Mouse (Mus musculus) mouse embryonic stem cell (cell line): ENCODE data around the gene Pld3.

Source experiments
- in situ Hi-C, 2 experiments: fragments of 300-500 bp; cut with MboI; formaldehyde crosslinking; loops; 1 replicate in 1 of 2; 3 replicates in 1 of 2; pipeline ENCODE4 v1.14.3; 2019 to 2020; ENCODE audit warnings: low sequenced_read_pairs in 2 of 2, low pct_unique_long_range_greater_than_20kb in 1 of 2, mixed read lengths in 1 of 2; ENCODE audit not compliant: unreplicated experiment in 1 of 2

Gene Pld3

DNA sequence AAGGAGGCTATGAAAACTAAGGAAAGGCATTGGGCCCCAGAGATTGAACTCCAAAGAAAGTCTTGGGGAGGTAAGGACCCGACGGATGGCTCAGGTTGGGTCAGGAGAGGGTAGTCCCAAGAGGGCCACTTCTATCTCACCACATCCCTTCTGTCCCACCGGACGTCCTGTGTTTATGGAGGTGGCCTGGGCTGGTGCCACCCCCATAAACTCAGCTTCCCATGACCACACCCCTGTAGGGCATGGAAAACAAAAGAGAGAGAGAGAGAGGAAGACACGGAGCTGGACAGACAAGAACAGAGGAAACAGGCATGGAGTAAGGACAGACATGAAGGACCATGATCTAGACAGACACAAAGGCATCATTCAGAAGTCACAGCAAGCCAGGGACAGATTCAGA, 59.6 kb downstream of the Pld3 start:
- in situ Hi-C loops = no loop called here

DNA sequence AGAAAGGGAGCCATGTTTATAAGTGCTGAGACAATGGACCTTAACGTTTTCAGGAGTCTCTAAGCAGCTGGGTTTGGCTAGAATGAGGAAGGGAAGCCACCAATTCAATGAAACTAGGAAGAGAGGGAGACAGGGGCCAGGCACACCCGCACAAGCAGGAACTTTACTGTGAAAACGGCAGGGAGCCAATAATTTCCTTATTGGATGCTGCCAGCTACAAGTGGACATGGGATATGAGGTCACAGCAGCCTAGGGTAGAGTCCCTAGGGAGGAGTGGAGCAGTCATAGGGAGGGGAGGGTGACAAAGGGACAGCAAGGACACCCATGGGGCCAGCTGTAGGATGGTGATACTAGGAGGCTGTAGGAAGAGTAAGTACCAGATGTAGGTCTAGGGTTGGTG, 60.0 kb downstream of the Pld3 start:
- in situ Hi-C loops = no loop called here

DNA sequence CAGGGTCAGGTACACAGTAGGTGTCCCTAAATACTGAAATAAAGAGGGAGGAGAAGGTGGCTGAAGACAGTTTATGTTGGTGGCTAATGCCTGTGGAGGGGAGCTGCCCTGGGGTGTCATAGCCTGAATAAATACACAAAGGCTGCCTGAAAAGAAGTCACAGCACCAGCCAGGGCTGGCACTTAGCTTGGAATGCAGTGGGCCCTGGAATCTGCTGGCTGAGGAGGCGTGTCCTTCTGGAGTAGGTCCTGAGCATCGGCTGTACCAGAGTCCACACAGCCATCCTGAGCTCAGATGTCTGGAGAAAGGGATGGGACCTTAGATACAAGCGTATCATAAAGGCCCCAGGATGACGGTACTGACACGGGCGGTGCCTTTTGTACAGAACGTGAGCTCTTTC, 61.2 kb downstream of the Pld3 start:
- in situ Hi-C loops = no loop called here

DNA sequence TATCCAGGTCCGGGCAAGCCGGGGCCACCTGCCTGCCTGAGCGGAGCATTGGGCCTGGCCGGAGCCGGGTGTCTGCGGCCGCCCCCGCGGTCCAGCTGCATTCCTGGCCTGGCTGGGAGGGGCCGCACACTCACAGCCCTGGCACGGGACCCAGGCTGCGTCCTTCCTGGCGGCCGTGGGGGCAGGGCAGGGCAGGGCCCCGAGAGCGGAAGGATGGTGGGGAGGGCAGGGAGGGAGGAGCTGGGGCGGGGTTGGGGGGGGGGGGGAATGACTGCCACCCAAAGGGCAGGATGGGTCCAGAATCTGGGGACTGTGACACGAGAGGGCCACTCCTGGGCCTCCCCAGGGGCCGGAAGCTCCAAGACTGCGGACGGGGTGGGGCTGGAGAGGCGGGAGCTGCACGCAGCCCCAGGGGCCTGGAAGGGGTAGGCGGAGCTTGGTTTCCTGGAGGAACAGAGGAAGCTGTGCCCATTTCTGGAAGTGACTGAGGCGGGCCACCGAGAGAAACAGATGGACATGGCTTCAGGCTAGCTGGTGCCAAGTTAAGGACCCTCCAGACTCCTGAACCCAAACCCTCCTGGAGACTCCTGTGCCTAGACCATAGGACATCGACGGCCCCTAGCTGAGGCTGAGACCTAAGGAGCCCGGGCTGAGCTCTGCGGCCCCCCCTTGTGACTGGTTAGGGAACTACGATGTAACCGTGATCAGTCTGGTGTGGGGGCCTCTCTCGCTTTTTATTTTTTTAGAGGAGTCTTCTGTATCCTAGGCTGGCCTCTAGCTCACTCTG, 62.3 kb downstream of the Pld3 start:
- in situ Hi-C loops = no loop called here

DNA sequence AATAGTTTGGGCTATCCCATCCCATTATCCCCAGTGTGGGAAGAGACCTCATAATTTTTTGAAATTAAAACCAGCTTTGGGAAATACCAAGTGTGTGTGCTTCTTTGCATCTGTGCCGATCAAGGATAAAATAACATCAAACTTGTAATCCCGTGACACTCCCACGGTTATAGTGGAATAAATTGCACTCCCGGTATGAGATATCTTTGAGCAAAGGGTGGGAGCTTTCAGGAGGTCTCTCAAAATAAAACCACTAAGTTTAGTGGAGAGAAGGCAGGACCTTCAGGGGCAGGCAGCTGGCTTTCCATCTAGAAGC, 62.8 kb downstream of the Pld3 start:
- in situ Hi-C loops = no loop called here

DNA sequence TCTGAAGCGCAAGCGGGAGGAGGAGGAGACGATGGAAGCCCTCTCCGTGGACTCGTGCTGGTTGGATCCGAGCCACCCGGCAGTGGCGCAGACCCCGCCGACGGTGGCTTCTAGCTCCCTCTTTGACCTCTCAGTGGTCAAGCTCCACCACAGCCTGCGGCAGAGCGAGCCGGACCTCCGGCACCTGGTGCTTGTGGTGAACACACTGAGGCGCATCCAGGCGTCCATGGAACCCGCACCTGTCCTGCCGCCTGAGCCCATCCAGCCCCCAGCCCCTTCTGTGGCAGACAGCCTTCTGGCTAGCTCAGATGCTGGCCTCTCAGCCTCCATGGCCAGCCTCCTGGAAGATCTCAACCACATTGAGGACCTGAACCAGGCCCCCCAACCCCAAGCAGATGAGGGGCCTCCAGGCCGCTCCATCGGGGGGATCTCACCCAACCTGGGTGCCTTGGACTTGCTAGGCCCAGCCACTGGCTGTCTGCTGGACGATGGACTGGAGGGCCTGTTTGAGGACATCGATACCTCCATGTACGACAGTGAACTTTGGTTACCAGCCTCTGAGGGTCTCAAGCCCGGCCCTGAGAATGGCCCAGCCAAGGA, 63.6 kb downstream of the Pld3 start:
- in situ Hi-C loops = no loop called here

DNA sequence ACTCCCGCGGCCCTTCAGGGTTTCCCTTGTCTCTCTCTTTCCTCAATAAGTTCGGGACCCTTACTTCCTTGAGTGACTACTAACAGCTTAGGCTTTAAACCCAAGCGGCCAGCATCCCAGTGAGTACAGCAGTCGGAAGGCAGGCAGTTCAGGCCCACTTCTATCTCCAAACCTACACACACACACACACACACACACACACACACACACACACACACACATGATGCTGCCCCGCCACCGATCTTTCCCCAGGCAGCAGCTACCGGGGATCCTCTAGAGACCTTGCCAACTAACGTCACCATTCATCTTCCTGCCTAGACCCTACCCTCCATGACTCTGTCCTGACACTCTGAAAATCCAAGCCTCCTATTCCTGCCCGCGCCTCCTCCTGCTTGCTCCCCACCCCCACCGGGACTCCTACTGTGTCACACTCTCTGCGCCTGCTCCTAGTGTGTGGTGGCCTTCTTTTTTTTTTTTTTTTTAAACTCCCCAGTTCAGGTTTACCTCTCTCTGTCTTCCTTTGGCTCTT, 65.2 kb downstream of the Pld3 start:
- in situ Hi-C loops = no loop called here

DNA sequence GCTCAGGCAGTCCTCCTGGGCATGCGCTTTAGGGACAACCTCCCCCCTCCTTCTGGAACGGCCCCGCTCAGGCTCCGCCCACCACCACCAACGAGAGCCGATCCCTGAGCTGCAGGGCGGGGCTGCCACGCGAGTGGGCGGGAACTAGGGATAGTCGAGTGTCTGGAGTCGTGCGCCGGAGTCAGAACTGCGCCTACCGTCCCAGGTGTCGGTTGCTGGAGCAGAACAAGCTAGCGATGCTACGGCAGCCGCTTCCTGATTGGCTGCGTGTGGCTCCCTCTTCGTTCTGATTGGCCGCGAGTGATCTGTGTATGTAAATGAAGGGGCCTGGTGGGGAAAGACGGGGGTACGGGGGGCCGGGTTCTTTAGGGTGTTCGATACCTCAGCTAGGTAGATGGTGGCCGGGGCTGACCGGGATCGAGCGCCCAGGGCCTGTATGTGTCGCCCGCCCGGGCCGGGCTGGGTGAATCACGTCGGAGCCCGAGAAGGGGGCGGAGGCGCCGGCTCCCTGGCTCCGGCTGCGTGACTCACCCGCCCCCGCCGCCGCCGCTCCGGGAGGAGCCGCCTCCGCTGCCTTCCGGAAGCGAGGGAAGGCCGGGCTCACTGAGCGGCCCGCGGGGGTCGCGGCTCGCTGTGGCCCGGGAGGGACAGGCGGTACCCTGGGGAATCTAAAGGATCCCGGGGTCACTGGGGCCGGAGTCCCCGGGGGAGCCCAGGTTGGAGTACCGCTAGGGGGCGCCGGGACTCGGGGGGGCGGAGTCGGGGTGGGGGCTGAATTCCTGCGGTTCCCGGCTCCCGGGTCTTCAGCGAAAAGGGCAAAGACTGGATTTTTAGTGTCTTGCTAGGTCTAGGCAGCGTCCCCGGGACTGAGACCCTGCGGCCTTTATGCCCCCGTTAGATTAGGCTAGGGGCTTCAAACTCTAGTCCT, 66.0 kb downstream of the Pld3 start, which contains the start of gene Sertad1:
Gene Sertad1 (plus strand): TSS at position 141 of the 928 bp plus-strand sequence.
- in situ Hi-C loops = no loop called here

DNA sequence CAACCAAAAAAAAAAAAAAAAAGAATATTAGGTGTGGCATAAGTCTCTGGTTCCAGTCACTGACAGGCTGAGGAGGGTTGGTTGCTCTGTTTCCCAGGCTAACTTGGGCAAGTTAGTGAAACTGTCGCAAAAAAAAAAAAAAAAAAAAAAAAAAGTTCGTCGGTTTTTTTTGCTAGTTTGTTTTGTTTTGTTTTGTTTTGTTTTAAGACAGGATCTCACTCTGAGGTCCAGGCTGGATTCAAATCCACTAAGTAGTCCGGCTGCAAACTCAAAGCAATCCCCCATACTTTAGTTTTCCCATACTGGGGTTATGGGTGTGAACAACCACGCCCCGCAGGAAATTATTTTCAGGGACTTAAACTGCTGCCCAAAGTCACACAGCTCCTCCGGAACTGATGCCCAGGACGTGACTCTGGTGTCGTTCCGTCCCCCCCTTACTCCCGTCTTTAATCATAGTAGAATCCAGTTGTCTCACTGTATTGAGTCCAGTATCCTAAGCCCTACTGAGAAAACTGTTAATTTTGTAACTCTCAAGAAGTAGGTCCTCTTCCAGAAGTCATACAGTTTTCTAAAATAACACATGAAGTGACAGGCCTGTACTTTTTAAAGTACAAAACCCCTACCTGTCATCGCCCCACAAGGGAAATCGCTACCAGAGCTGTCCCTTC, 66.8 kb downstream of the Pld3 start:
- in situ Hi-C loops = no loop called here

DNA sequence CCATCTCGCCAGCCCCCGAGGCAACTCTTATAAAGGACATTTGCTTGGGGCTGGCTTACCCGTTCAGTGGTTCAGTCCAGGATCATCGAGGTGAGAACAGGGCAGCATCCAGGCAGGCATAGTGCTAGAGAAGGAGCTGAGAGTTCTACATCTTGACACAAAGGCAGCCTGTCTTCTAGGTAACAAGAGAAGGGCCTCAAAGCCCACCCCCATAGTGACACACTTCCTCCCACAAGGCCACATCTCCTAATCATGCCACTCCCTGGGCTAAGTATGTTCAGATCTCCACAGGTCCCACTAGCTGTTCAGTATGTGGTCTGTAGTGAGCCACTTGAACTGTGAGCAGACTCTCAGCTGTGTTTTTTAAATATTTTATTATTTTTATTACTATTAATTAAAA, 69.2 kb downstream of the Pld3 start:
- in situ Hi-C loops = no loop called here
